Mouse (Mus musculus): Measurements from ENCODE around the gene Gm5134. TPM values are rescaled to one million over a fixed set of nuclear protein-coding genes. Genes with fewer than 3 reads are reported as not detected.

The Gm5134 gene
- polyA plus RNA-seq, 1 experiment from 2014 or later = not detected

Small RNAs within 50 kb of the gene (microRNA-seq; reads per million reads assigned to microRNA genes)
- gene Mir6409 = not detected

Other genes with a start within 250 kb of the Gm5134 start
- gene Cabin1, start 190.2 kb upstream of the Gm5134 start, polyA plus RNA-seq (2014; fragmentation: Nextera tagmentation; extraction: Ambion mirVana) = 32.3 and 37.7 TPM in 2 replicates
- 75.7 and 90.4 TPM in 2 replicates for gene Ddt, start 181.1 kb upstream of the Gm5134 start, polyA plus RNA-seq (2014; fragmentation: Nextera tagmentation; extraction: Ambion mirVana)
- not detected in 2 replicates for gene Gm20441, start 173.6 kb upstream of the Gm5134 start, polyA plus RNA-seq (2014; fragmentation: Nextera tagmentation; extraction: Ambion mirVana)
- gene Gstt3, start 173.1 kb upstream of the Gm5134 start, polyA plus RNA-seq (2014; fragmentation: Nextera tagmentation; extraction: Ambion mirVana) = 29.7 and 43.4 TPM in 2 replicates
- 10.6 and 12.1 TPM in 2 replicates for gene Gstt1, start 155.9 kb upstream of the Gm5134 start, polyA plus RNA-seq (2014; fragmentation: Nextera tagmentation; extraction: Ambion mirVana)
- not detected in 2 replicates for gene Gstt4, start 132.0 kb upstream of the Gm5134 start, polyA plus RNA-seq (2014; fragmentation: Nextera tagmentation; extraction: Ambion mirVana)
- gene Gstt2, start 117.1 kb upstream of the Gm5134 start, polyA plus RNA-seq (2014; fragmentation: Nextera tagmentation; extraction: Ambion mirVana) = 28.2 and 29.1 TPM in 2 replicates
- 2,350 and 2,543 TPM in 2 replicates for gene Mif, start 94.3 kb upstream of the Gm5134 start, polyA plus RNA-seq (2014; fragmentation: Nextera tagmentation; extraction: Ambion mirVana)
- gene Derl3, start 61.1 kb upstream of the Gm5134 start, polyA plus RNA-seq (2014; fragmentation: Nextera tagmentation; extraction: Ambion mirVana) = 3.2 and 4.1 TPM in 2 replicates
- gene Smarcb1, start 32.9 kb upstream of the Gm5134 start, polyA plus RNA-seq (2014; fragmentation: Nextera tagmentation; extraction: Ambion mirVana) = 176 and 238 TPM in 2 replicates
- gene Chchd10, start 21.4 kb upstream of the Gm5134 start, polyA plus RNA-seq (2014; fragmentation: Nextera tagmentation; extraction: Ambion mirVana) = 94.4 and 99.4 TPM in 2 replicates
- gene Mmp11, start 18.0 kb upstream of the Gm5134 start, polyA plus RNA-seq (2014; fragmentation: Nextera tagmentation; extraction: Ambion mirVana) = 43.7 and 53.9 TPM in 2 replicates
- gene Gm867, start 13.8 kb upstream of the Gm5134 start, polyA plus RNA-seq (2014; fragmentation: Nextera tagmentation; extraction: Ambion mirVana) = 0.35 TPM in 1 of 2 replicates, not detected in the other
- 1.1 and 1.4 TPM in 2 replicates for gene Vpreb3, start 11.5 kb upstream of the Gm5134 start, polyA plus RNA-seq (2014; fragmentation: Nextera tagmentation; extraction: Ambion mirVana)
- gene Zfp280b, start 78.1 kb downstream of the Gm5134 start, polyA plus RNA-seq (2014; fragmentation: Nextera tagmentation; extraction: Ambion mirVana) = 16.7 and 24.9 TPM in 2 replicates
- gene Slc5a4b, start 156.4 kb downstream of the Gm5134 start, polyA plus RNA-seq (2014; fragmentation: Nextera tagmentation; extraction: Ambion mirVana) = 0.30 TPM in 1 of 2 replicates, not detected in the other
- gene Slc5a4a, start 192.9 kb downstream of the Gm5134 start, polyA plus RNA-seq (2014; fragmentation: Nextera tagmentation; extraction: Ambion mirVana) = not detected in 2 replicates